Mouse (Mus musculus) ES-E14 (cell line): ENCODE data around the gene Ttc5.

Source experiments
- CHD2 ChIP-seq: IDR thresholded peaks from 2 replicates; pipeline ENCODE4 v1.6.1; 2014; ENCODE audit warnings: mild to moderate bottlenecking, low read depth, low read length, inconsistent platforms
- MAFK ChIP-seq: IDR thresholded peaks from 2 replicates; pipeline ENCODE4 v1.6.1; 2014; ENCODE audit warnings: mild to moderate bottlenecking, low read depth, low read length, inconsistent platforms; ENCODE audit not compliant: insufficient read depth
- ZC3H11A ChIP-seq: IDR thresholded peaks from 2 replicates; pipeline ENCODE4 v1.6.1; 2012; ENCODE audit warnings: low read depth, mild to moderate bottlenecking, inconsistent platforms, low read length, borderline replicate concordance
- ZNF384 ChIP-seq: IDR thresholded peaks from 2 replicates; pipeline ENCODE4 v1.6.1; 2012; ENCODE audit warnings: low read depth, low read length, inconsistent platforms

- TF ChIP-seq ZC3H11A (no peak), CHD2 (no peak), ZNF384 (no peak), MAFK (no peak)
Measured at GRCm38 (mm10) chr14:50799502-50800259, 14.4 kb upstream of the Ttc5 start.
